Mouse (Mus musculus): ENCODE measurements around the gene Smpd4.

- TF ChIP-seq GATA1 (IDR thresholded peaks at IDR 0.05; ENCODE audit: borderline replicate concordance, low read length) (no peak), FLI1 (IDR thresholded peaks at IDR 0.05; ENCODE audit: low read length) (no peak)
Measured at GRCm38 (mm10) chr16:17653601-17654000, 34.4 kb downstream of the Smpd4 start.

Measured in megakaryocyte, embryonic 14.5 days (primary cell).